ENCODE assay signal across 8 mouse cellular contexts in the genomic region with DNA sequence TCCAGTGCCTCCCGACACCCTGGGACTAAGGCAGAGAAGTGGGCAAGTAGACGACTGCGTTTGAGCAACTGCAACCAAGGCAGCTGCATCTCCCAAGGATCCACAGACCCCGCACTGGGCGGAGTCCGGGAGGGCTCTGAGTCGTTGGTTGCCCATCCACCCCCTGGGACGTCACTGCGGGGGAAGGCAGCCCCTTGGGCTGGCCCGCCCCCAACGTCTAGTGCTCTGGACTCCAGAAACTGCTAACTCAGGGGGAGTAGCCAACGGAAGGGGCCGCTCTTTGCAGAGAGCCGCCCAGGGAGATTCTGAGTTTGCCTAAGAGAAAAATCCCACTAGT. TPM values are rescaled to one million over a fixed set of nuclear protein-coding genes. Genes with fewer than 3 reads are reported as not detected.
A peak's percentile ranks its signal among the peaks of the same experiment; 100 is the strongest.
DNase-seq lines count a peak whose midpoint lies in the region; ATAC-seq lines count a peak whose summit lies in the region.

A gene (minus strand): TSS at position 116 of the 337 bp plus-strand sequence.

- peak; percentile 54 for DNase-seq in adipocyte (ENCODE audit: low spot score)
- DNase-seq in cerebellum, postnatal 36 days, result peak; percentile 23 to 35
- peak; percentile 74 for DNase-seq in gastrocnemius, adult 18-20 months (ENCODE audit: low spot score)
- peak; percentile 42 for DNase-seq in hindbrain, embryonic 14.5 days (ENCODE audit: low spot score)
- peak; percentile 30 to 68 for DNase-seq in left cerebral cortex, postnatal 25 days (ENCODE audit: low spot score in 2 of 2)
- peak; percentile 24 to 54 for DNase-seq in right cerebral cortex, adult 2 months (ENCODE audit: low spot score in 2 of 2)
- DNase-seq in urinary bladder, postnatal 25 days (ENCODE audit: low spot score), result peak; percentile 60

- 0 out of 2 replicates have a peak within 1 kb of the TSS, but pooled peaks have one; percentile 4 for H3K9ac ChIP-seq in hindbrain, embryonic 14.5 days

- H3K4me2 ChIP-seq in hindbrain, embryonic 14.5 days (replicated peaks), result peak within 1 kb of the TSS; percentile 51

- intact Hi-C loops in left cerebral cortex, postnatal 25 days (cut with DNase I), result no loop called here

- peaks cover 4% of the 10 kb centered on the region; the same call in 1 of the 2 replicates for H3K27me3 ChIP-seq in hindbrain, embryonic 14.5 days (ENCODE audit: control insufficient read depth, insufficient read depth, low read length)

- 0% methylated on average over 14 of the region's 14 CpGs for WGBS in hindbrain, embryonic 14.5 days

- H3K4me3 ChIP-seq in hindbrain, embryonic 14.5 days (replicated peaks; ENCODE audit: low read length), result peak within 1 kb of the TSS; percentile 23

- H3K9me3 ChIP-seq in hindbrain, embryonic 14.5 days (ENCODE audit: control insufficient read depth, low read length), result no peaks in the 10 kb centered on the region

- H3K27ac ChIP-seq in hindbrain, embryonic 14.5 days, result no peak within 1 kb of the TSS

- peaks cover 8% of the 10 kb centered on the region for H3K4me1 ChIP-seq in hindbrain, embryonic 14.5 days (replicated peaks; ENCODE audit: control insufficient read depth, insufficient read depth, low read length)

- H3K36me3 ChIP-seq in hindbrain, embryonic 14.5 days (replicated peaks; ENCODE audit: control insufficient read depth, insufficient read depth), result no peaks in the 10 kb centered on the region

- peak; percentile 84; the same call in 1 of the 2 replicates for ATAC-seq in hindbrain, embryonic 14.5 days (ENCODE audit: low FRiP score)
- peak; percentile 95 for ATAC-seq in megakaryocyte progenitor cell, adult 5-6 weeks (replicated peaks; ENCODE audit: poor library complexity)

RNA-seq across cellular contexts. Expression of the gene that starts here (rescaled TPM):
- total RNA-seq in gastrocnemius, adult 18-20 months (2021), result 1 to 10 TPM; 1.5 to 2.0 TPM
- 2.1 TPM in 2 replicates for polyA plus RNA-seq in hindbrain, embryonic 14.5 days (2014; fragmentation: Nextera tagmentation; extraction: Ambion mirVana)
- total RNA-seq in left cerebral cortex, postnatal 25 days (2021), result 1 to 10 TPM; 6.6 to 8.2 TPM
- total RNA-seq in megakaryocyte progenitor cell, adult 5-6 weeks (2015), result 7.5 and 9.9 TPM in 2 replicates
- 38.0 and 41.9 TPM in 2 replicates for total RNA-seq in megakaryocyte progenitor cell, adult 5-6 weeks (2017)
